Mouse (Mus musculus): ENCODE measurements around the gene Sh3glb2.

Sh3glb2 gene

GRCm38 (mm10) chr2:30342061-30342460 lies 17.1 kb downstream of the Sh3glb2 start:
- no peak for DNase-seq (ENCODE audit: low read depth, low spot score)

GRCm38 (mm10) chr2:30337179-30337578 lies 22.0 kb downstream of the Sh3glb2 start:
- no peak for DNase-seq (ENCODE audit: low read depth, low spot score)

- no peak for DNase-seq (ENCODE audit: low read depth, low spot score)
These were observed 22.8 kb downstream of the Sh3glb2 start for GRCm38 (mm10) chr2:30336174-30336915.

GRCm38 (mm10) chr2:30335324-30335723 lies 23.8 kb downstream of the Sh3glb2 start:
- no peak for DNase-seq (ENCODE audit: low read depth, low spot score)

GRCm38 (mm10) chr2:30328791-30329190 lies 30.3 kb downstream of the Sh3glb2 start:
- no peak for DNase-seq (ENCODE audit: low read depth, low spot score)

GRCm38 (mm10) chr2:30327276-30327675 lies 31.9 kb downstream of the Sh3glb2 start:
- DNase-seq (ENCODE audit: low read depth, low spot score), result no peak

- DNase-seq (ENCODE audit: low read depth, low spot score), result no peak
These were observed 33.8 kb downstream of the Sh3glb2 start for GRCm38 (mm10) chr2:30325296-30325695.

GRCm38 (mm10) chr2:30323111-30323510 lies 36.0 kb downstream of the Sh3glb2 start:
- DNase-seq (ENCODE audit: low read depth, low spot score), result no peak

- no peak for DNase-seq (ENCODE audit: low read depth, low spot score)
These were observed 39.9 kb downstream of the Sh3glb2 start for GRCm38 (mm10) chr2:30319260-30319659.

- DNase-seq (ENCODE audit: low read depth, low spot score), result no peak
These were observed 42.2 kb downstream of the Sh3glb2 start for GRCm38 (mm10) chr2:30316955-30317354.

- no peak for DNase-seq (ENCODE audit: low read depth, low spot score)
These were observed 43.0 kb downstream of the Sh3glb2 start for GRCm38 (mm10) chr2:30316136-30316535.

GRCm38 (mm10) chr2:30311481-30311880 lies 47.7 kb downstream of the Sh3glb2 start:
- no peak for DNase-seq (ENCODE audit: low read depth, low spot score)

GRCm38 (mm10) chr2:30309351-30309750 lies 49.8 kb downstream of the Sh3glb2 start:
- DNase-seq (ENCODE audit: low read depth, low spot score), result no peak

GRCm38 (mm10) chr2:30306087-30306486 lies 53.0 kb downstream of the Sh3glb2 start:
- no peak for DNase-seq (ENCODE audit: low read depth, low spot score)

- DNase-seq (ENCODE audit: low read depth, low spot score), result no peak
These were observed 59.2 kb downstream of the Sh3glb2 start for GRCm38 (mm10) chr2:30299966-30300365.

GRCm38 (mm10) chr2:30299525-30299924 lies 59.6 kb downstream of the Sh3glb2 start:
- DNase-seq (ENCODE audit: low read depth, low spot score), result no peak

Data from brain, embryonic 18.5 days (tissue).